Mouse (Mus musculus) neural tube, embryonic 11.5 days (tissue): Measurements from ENCODE around the gene Cd7. TPM values are rescaled to one million over a fixed set of nuclear protein-coding genes. Genes with fewer than 3 reads are reported as not detected.
"Not testable (repeated sequence)": the region's sequence is repeated elsewhere in the genome, so short reads cannot be mapped to it uniquely, and the experiment has no call there.

Experiments
- ATAC-seq: fragments of 200-750 bp; cut with Nextera tagmentation; 2 replicates; pipeline ENCODE4 v1.8.0; 2017; ENCODE audit warnings: moderate number of reproducible peaks, mild to moderate bottlenecking, moderate TSS enrichment, moderate library complexity; ENCODE audit not compliant: insufficient read depth, low FRiP score, low TSS enrichment
- DNase-seq: peaks from one replicate; pipeline ENCODE4 v3.0.0-alpha.2; 2015; ENCODE audit warnings: low spot score
- H3K27ac ChIP-seq: fragments of 300-500 bp; sonication (generic); 2 replicates; pipeline ENCODE4 v1.5.1; 2014; ENCODE audit warnings: low read depth, mild to moderate bottlenecking, low read length
- H3K27me3 ChIP-seq: fragments of 300-500 bp; sonication (generic); 2 replicates; pipeline ENCODE4 v1.6.1; 2014; ENCODE audit warnings: mild to moderate bottlenecking, low read length, mixed read lengths; ENCODE audit not compliant: control insufficient read depth, insufficient read depth
- H3K36me3 ChIP-seq: fragments of 300-500 bp; sonication (generic); 2 replicates; pipeline ENCODE4 v1.6.1; 2014; ENCODE audit warnings: mild to moderate bottlenecking, low read length, moderate library complexity, mixed read lengths; ENCODE audit not compliant: control insufficient read depth, insufficient read depth
- H3K4me1 ChIP-seq: fragments of 300-500 bp; sonication (generic); 2 replicates; pipeline ENCODE4 v1.6.1; 2014; ENCODE audit warnings: low read length, mixed read lengths; ENCODE audit not compliant: control insufficient read depth, insufficient read depth
- H3K4me2 ChIP-seq: fragments of 300-500 bp; sonication (generic); 2 replicates; pipeline ENCODE4 v1.6.1; 2014; ENCODE audit warnings: low read depth, mild to moderate bottlenecking, moderate library complexity
- H3K4me3 ChIP-seq: fragments of 300-500 bp; sonication (generic); 2 replicates; pipeline ENCODE4 v1.5.1; 2014; ENCODE audit warnings: low read depth, low read length
- H3K9ac ChIP-seq: fragments of 300-500 bp; sonication (generic); 2 replicates; pipeline ENCODE4 v1.6.1; 2014; ENCODE audit warnings: mild to moderate bottlenecking, low read length
- H3K9me3 ChIP-seq: fragments of 300-500 bp; sonication (generic); 2 replicates; pipeline ENCODE4 v1.6.1; 2016; ENCODE audit warnings: low read length; ENCODE audit not compliant: control insufficient read depth
- WGBS: fragments of 180-500 bp; shearing (Covaris S2); extraction: QIAGEN DNeasy Blood & Tissue Kit; methylation state at CpG from one replicate; pipeline ENCODE4 v1.1.7; 2014; 5-methylcytosine and 5-hydroxymethylcytosine counted together
- polyA plus RNA-seq: library from polyadenylated mRNA; unstranded; fragments of >200 nt; fragmentation: Nextera tagmentation; extraction: Ambion mirVana; gene quantifications from 2 replicates; pipeline ENCODE4 v1.2.1, GENCODE M21; 2014

Cd7 gene
- polyA plus RNA-seq, 1 experiment from 2014 or later = not detected

DNA sequence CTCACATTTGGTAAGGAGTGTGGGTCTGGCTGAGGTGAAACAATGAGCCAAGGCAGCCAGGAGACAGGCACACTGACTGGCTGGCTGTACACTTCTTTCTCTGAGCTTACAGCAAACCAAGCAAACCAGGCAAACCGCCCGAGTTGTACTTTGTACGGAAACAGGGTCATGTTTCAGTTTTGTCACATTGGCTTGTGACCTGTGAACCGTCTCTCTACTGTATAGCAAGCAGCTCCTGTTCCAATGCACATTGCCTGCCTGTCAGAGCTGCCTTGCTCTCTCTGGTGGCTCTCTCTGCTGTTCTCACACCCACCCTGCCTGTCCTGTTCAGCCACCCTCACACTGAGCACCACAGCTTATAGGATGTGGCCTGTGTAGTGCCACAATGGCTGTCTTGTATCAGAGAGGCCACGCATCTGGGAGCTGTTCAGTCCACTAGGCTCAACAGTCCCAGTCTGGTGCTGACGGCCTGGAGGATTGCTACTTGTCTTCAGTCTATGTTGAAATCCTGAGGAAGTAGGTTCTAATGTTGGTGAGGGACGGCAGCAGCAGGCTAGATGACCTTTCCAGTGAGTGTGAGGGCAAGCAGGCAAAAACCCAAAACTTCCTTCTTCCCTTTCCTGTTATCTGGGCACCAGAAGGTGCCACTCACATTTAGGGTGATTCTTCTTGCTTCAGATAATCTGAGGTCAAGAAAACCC, 17.5 kb upstream of the Cd7 start:
- Histone ChIP-seq H3K4me3 (no peak overlapping the region), H3K27ac (no peak overlapping the region), H3K4me2 (no peak overlapping the region), H3K36me3 (no peaks in the 10 kb centered on the region), H3K27me3 (no peaks in the 10 kb centered on the region), H3K4me1 (no peaks in the 10 kb centered on the region), H3K9ac (no peak overlapping the region; the same call in 1 of the 2 replicates), H3K9me3 (no peaks in the 10 kb centered on the region)
- DNase-seq = no peak
- WGBS = 74% methylated on average over 7 of the region's 7 CpGs
- ATAC-seq = no peak

DNA sequence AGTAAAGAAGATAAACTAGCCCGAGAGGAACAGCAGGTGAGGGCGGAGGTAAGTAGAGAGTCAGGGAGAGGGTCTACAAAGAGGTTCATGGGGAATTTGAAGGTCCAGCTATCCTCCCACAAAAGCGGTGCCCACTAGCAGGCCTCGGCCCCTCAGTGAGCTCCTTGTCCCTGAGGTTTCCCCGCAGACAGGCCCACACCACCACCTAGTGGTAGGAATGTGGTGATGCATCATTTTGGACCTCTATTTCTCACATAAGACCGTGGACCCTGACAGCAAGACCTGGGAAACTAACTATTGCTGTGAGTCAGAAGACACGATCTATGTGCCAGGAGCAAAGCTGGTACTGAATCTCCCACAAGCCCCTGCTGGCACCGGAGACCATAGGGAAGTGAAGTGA, 14.3 kb upstream of the Cd7 start:
- no peak for ATAC-seq

DNA sequence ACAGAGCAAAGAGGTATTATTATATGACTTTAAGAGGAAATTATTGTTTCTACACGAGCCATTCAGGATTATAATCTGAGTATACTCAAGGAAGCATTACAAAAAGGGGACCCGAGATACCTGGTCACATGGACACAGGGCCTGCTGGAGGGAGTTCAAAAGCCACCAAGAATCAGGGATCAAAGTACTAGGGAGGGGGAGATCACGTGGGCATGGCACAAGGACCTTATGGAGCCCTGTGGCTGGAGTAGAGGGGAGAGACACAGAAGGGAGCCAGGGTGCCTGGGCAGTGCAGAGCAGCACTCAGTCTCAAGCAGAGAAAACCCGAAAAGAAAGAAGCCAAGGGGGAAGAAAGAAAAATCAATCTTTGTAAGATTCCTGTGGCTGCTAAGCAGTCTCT, 13.2 kb upstream of the Cd7 start:
- H3K4me3 ChIP-seq = no peak overlapping the region
- ATAC-seq = no peak
- no peaks in the 10 kb centered on the region for H3K4me1 ChIP-seq
- no peak overlapping the region for H3K9ac ChIP-seq
- no peaks in the 10 kb centered on the region for H3K27me3 ChIP-seq
- 69% methylated on average over 4 of the region's 4 CpGs for WGBS
- no peaks in the 10 kb centered on the region for H3K36me3 ChIP-seq
- no peak overlapping the region for H3K4me2 ChIP-seq
- DNase-seq = no peak
- no peak overlapping the region for H3K27ac ChIP-seq
- no peaks in the 10 kb centered on the region for H3K9me3 ChIP-seq

More for the DNA sequence above, 14.3 kb upstream of the Cd7 start:
- peak; percentile 81 for DNase-seq
- H3K27me3 ChIP-seq = no peaks in the 10 kb centered on the region
- 15% methylated on average over 8 of the region's 8 CpGs for WGBS
- H3K36me3 ChIP-seq = no peaks in the 10 kb centered on the region
- no peak overlapping the region for H3K9ac ChIP-seq
- no peak overlapping the region for H3K27ac ChIP-seq
- no peaks in the 10 kb centered on the region for H3K4me1 ChIP-seq
- H3K4me2 ChIP-seq = no peak overlapping the region
- H3K4me3 ChIP-seq = no peak overlapping the region
- H3K9me3 ChIP-seq = no peaks in the 10 kb centered on the region

DNA sequence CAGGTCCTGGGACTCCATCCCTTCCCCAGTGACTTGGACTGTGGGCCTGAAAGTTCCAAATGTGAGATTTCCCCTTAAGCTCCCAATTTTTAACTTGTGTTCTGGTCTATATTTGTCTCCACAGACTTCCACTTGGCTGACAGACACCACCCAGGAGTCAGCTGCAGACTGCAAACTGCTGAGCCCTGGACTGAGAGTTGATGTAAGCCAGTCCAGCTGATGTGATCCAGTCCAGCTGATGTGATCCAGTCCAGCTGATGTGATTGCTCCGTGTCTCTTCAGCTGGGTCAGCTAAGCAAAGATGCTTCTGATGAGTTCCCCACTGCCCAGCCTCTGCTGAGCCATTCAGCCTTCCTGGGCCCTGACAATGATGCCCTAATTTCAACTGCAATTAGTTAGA, 12.6 kb upstream of the Cd7 start:
- H3K27ac ChIP-seq = no peak overlapping the region
- WGBS = 65% methylated on average over 1 of the region's 1 CpGs
- no peaks in the 10 kb centered on the region for H3K4me1 ChIP-seq
- ATAC-seq = no peak
- no peak for DNase-seq
- H3K36me3 ChIP-seq = no peaks in the 10 kb centered on the region
- no peak overlapping the region for H3K4me2 ChIP-seq
- H3K27me3 ChIP-seq = no peaks in the 10 kb centered on the region
- no peaks in the 10 kb centered on the region for H3K9me3 ChIP-seq
- no peak overlapping the region for H3K9ac ChIP-seq
- H3K4me3 ChIP-seq = no peak overlapping the region

DNA sequence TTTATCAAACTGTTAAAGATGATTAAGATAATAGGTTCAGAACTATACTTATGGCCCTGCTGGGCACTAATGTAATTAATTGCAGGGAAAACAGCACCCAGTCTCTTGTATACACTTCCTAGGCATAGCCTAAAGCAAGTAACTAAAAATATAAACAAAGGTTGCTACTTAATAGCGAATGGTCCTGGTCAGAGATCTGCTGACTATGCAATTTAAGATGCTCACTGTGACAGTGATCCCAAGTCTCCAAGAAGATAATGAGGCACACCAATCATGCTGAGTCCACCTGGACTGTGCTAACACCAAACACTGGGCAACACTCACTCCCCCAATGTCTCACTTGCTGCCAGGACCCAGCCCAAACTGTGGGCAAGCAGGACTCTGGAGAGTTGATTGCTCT, 10.6 kb upstream of the Cd7 start:
- Histone ChIP-seq H3K36me3 (no peaks in the 10 kb centered on the region), H3K9me3 (no peaks in the 10 kb centered on the region), H3K9ac (no peak overlapping the region), H3K4me2 (no peak overlapping the region), H3K4me3 (no peak overlapping the region), H3K27ac (no peak overlapping the region), H3K4me1 (no peaks in the 10 kb centered on the region), H3K27me3 (no peaks in the 10 kb centered on the region)
- 71% methylated on average over 1 of the region's 1 CpGs for WGBS
- DNase-seq (no peak), ATAC-seq (no peak)

DNA sequence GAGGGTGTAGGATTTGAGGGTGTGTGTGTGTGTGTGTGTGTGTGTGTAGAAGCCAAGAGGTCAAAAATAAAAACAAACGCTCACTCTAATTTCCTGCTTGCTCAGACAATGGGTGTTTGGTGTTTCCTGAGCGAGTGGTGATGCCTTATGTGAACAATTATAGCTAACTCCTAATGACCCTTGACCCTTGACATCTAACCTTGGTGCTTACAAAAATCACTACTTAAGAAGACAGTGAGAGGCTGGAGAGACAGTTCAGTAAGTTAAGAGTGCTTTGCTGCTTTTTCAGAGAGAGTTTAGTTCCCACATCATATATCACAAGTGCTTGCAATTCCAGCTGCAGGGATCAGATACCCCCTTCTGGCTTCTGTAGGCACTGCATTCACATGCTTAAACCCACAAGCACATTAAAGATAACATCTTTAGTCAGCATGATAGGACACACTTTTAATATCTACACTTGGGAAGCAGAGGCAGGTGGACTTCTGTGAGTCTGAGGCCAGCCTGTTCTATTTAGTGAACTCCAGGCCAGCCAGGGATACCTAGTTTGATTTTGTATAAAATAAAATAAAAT, 8.7 kb upstream of the Cd7 start:
- WGBS = 60% methylated on average over 2 of the region's 2 CpGs
- DNase-seq = no peak
- H3K27ac ChIP-seq = no peak overlapping the region

DNA sequence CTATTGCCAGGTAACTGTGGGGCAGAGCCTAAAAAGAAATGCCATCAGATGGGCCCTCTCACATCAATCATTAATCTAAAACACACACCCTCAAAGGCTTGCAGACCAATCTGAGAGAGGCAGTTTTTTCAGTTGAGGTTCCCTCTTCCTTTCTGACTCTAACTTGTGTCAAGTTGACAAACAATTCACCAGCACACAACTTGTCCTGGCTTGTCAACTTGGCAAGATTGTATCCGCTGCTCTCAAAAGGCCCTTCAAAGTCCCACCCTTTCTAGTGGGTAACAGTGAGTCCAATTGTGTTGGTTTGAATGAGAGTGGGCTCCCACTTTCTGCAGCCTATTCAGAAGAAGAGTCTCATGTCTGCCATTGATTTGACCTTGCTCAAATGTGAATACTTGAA, 6.1 kb upstream of the Cd7 start:
- ATAC-seq = no peak
- Histone ChIP-seq H3K9me3 (no peaks in the 10 kb centered on the region), H3K27ac (no peak overlapping the region), H3K9ac (no peak overlapping the region), H3K4me2 (no peak overlapping the region), H3K4me3 (no peak overlapping the region), H3K36me3 (no peaks in the 10 kb centered on the region), H3K4me1 (no peaks in the 10 kb centered on the region), H3K27me3 (no peaks in the 10 kb centered on the region)
- no peak for DNase-seq
- 52% methylated on average over 1 of the region's 1 CpGs for WGBS

More for the DNA sequence above, 8.7 kb upstream of the Cd7 start:
- ATAC-seq = no peak
- no peak overlapping the region for H3K9ac ChIP-seq
- no peaks in the 10 kb centered on the region for H3K9me3 ChIP-seq
- no peaks in the 10 kb centered on the region for H3K36me3 ChIP-seq
- H3K4me1 ChIP-seq = no peaks in the 10 kb centered on the region
- H3K4me3 ChIP-seq = no peak overlapping the region
- H3K4me2 ChIP-seq = no peak overlapping the region
- no peaks in the 10 kb centered on the region for H3K27me3 ChIP-seq

DNA sequence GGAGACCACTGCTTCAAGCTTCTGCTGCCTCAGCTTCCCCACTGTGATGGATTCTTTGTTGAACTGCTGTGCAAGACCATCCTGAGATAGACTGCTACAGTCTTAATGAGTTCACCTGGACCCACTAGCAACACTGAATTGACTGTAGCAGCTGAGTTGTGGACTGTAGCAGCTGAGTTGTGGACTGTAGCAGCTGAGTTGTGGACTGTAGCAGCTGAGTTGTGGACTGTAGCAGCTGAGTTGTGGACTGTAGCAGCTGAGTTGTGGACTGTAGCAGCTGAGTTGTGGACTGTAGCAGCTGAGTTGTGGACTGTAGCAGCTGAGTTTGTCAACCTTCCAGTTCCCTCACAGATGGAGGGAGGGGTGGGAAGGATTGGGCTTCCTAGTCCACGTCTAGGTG, 3.8 kb upstream of the Cd7 start:
- not testable (repeated sequence) for H3K36me3 ChIP-seq, H3K9ac ChIP-seq, H3K4me2 ChIP-seq, H3K27ac ChIP-seq, DNase-seq, ATAC-seq, H3K4me1 ChIP-seq, H3K4me3 ChIP-seq, H3K9me3 ChIP-seq, H3K27me3 ChIP-seq
- 35% methylated on average over 1 of the region's 1 CpGs for WGBS

DNA sequence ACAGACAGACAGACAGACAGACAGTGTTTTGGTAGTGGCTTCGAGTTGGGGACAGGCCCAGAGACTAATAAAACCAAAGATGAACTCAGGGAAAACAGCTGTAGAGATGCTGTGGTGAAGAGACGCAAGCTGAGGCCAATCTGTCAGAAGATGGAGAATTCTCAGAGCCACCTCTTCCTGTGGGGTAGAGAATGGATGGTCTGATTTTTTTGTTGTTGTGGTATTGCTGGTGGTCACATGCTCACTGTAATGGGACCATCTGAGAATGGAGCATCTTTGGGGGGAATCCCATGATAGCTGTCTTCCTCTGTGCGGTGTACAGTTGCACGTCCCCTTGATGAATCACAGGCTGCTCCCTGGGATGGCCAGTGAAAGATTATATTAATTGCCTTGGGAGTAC, 3.3 kb upstream of the Cd7 start:
- DNase-seq (no peak), ATAC-seq (no peak)

More for the DNA sequence above, 3.3 kb upstream of the Cd7 start:
- Histone ChIP-seq H3K4me3 (no peak overlapping the region), H3K4me1 (no peaks in the 10 kb centered on the region), H3K36me3 (no peaks in the 10 kb centered on the region), H3K27ac (no peak overlapping the region), H3K9me3 (no peaks in the 10 kb centered on the region), H3K9ac (no peak overlapping the region), H3K27me3 (no peaks in the 10 kb centered on the region), H3K4me2 (no peak overlapping the region)
- WGBS = 81% methylated on average over 4 of the region's 4 CpGs
